Comparison of ENCODE assay signal across 8 mouse cellular contexts in genomic region chr8:120216855-120217830, GRCm38 (mm10). TPM values are rescaled to one million over a fixed set of nuclear protein-coding genes. Genes with fewer than 3 reads are reported as not detected.
DNase-seq lines count a peak whose midpoint lies in the region; ATAC-seq lines count a peak whose summit lies in the region.

No protein-coding gene starts in this region.

- no peaks in the 10 kb centered on the region for H3K36me3 ChIP-seq in heart, embryonic 14.5 days (ENCODE audit: control insufficient read depth, insufficient read depth, low read length)
- H3K36me3 ChIP-seq in midbrain, embryonic 14.5 days (ENCODE audit: control insufficient read depth, insufficient read depth, low read length) = no peaks in the 10 kb centered on the region

- H3K9me3 ChIP-seq in heart, embryonic 14.5 days (ENCODE audit: control insufficient read depth, low read length) = no peaks in the 10 kb centered on the region
- H3K9me3 ChIP-seq in midbrain, embryonic 14.5 days (ENCODE audit: control insufficient read depth, low read length) = no peaks in the 10 kb centered on the region

- ATAC-seq in heart, embryonic 14.5 days (ENCODE audit: insufficient number of reproducible peaks, insufficient read depth, low FRiP score, low read depth) = 0 out of 2 replicates have a peak, but pooled peaks have one; percentile 52
- peak; percentile 86 for ATAC-seq in midbrain, embryonic 14.5 days (ENCODE audit: low FRiP score, low TSS enrichment)

- no peak overlapping the region for H3K4me2 ChIP-seq in heart, embryonic 14.5 days (ENCODE audit: low read length)
- no peak overlapping the region for H3K4me2 ChIP-seq in midbrain, embryonic 14.5 days (ENCODE audit: low read length)

- no peak overlapping the region for H3K4me3 ChIP-seq in heart, embryonic 14.5 days (ENCODE audit: control insufficient read depth in 1 of 2, insufficient read depth in 1 of 2, low read depth in 1 of 2, low read length in 2 of 2)
- no peak overlapping the region for H3K4me3 ChIP-seq in midbrain, embryonic 14.5 days (replicated peaks; ENCODE audit: low read depth, low read length)

- DNase-seq in ES-CJ7 (ENCODE audit: low read depth, low spot score) = peak; percentile 87
- peak; percentile 65 for DNase-seq in embryo, embryonic 11.5 days (ENCODE audit: low read depth, low spot score)
- DNase-seq in kidney, postnatal 10 days = peak; percentile 76
- DNase-seq in midbrain, embryonic 14.5 days = peak; percentile 80
- no peak for DNase-seq in thymus, adult 18-20 months
- DNase-seq in urinary bladder, postnatal 25 days (ENCODE audit: low spot score) = no peak
- DNase-seq in urinary bladder, postnatal 4 days (ENCODE audit: low spot score in 2 of 2) = no peak

- H3K4me1 ChIP-seq in heart, embryonic 14.5 days (ENCODE audit: control insufficient read depth in 2 of 2, insufficient read depth in 2 of 2, low read length in 2 of 2) = peaks cover 31% of the 10 kb centered on the region in 2 experiments
- H3K4me1 ChIP-seq in midbrain, embryonic 14.5 days (ENCODE audit: control insufficient read depth, insufficient read depth, low read length) = peaks cover 15% of the 10 kb centered on the region

- 15% methylated on average over 13 of the region's 13 CpGs for WGBS in heart, embryonic 14.5 days
- 20% methylated on average over 13 of the region's 13 CpGs for WGBS in midbrain, embryonic 14.5 days

- H3K9ac ChIP-seq in heart, embryonic 14.5 days (ENCODE audit: low read length) = peak overlapping the region; percentile 16; the same call in 1 of the 2 replicates
- H3K9ac ChIP-seq in midbrain, embryonic 14.5 days (replicated peaks; ENCODE audit: low read length) = no peak overlapping the region

- H3K27ac ChIP-seq in heart, embryonic 14.5 days (replicated peaks in 1 of 2; ENCODE audit: control insufficient read depth in 1 of 2, insufficient read depth in 1 of 2, low read depth in 2 of 2, low read length in 2 of 2) = peak overlapping the region; percentile 77 to 84
- peak overlapping the region; percentile 33; the same call in 1 of the 2 replicates for H3K27ac ChIP-seq in midbrain, embryonic 14.5 days (replicated peaks; ENCODE audit: low read depth, low read length)

- peaks cover 3% of the 10 kb centered on the region; the same call in 1 of the 2 replicates for H3K27me3 ChIP-seq in heart, embryonic 14.5 days (ENCODE audit: control insufficient read depth, insufficient read depth, low read length)
- no peaks in the 10 kb centered on the region for H3K27me3 ChIP-seq in midbrain, embryonic 14.5 days (ENCODE audit: control insufficient read depth, insufficient read depth, low read length)

RNA-seq across cellular contexts. Expression of gene Gse1, which starts 11.1 kb away (rescaled TPM):
- 12.0 and 12.2 TPM in 2 replicates for polyA plus RNA-seq in heart, embryonic 14.5 days (2014; fragmentation: Nextera tagmentation; extraction: Ambion mirVana)
- polyA plus RNA-seq in midbrain, embryonic 14.5 days (2014; fragmentation: Nextera tagmentation; extraction: Ambion mirVana) = 28.6 and 29.0 TPM in 2 replicates

RNA-seq across cellular contexts. Expression of gene Fam92b, which starts 39.9 kb away (rescaled TPM):
- not detected in 2 replicates for polyA plus RNA-seq in heart, embryonic 14.5 days (2014; fragmentation: Nextera tagmentation; extraction: Ambion mirVana)
- polyA plus RNA-seq in midbrain, embryonic 14.5 days (2014; fragmentation: Nextera tagmentation; extraction: Ambion mirVana) = 0.92 and 1.8 TPM in 2 replicates

Comparison
In these comparisons a context has a peak if more than half of its experiments do, and no peak if none do; other contexts are left out.
1. DNase-seq: peak in ES-CJ7 (single experiment), embryo, embryonic 11.5 days (single experiment), kidney, postnatal 10 days (single experiment) and midbrain, embryonic 14.5 days (single experiment); none in thymus, adult 18-20 months (0 of 2), urinary bladder, postnatal 25 days (single experiment) and urinary bladder, postnatal 4 days (0 of 2).